Mouse (Mus musculus): Measurements from ENCODE around the gene Hdhd3.

- TF ChIP-seq CTCF (IDR thresholded peaks at IDR 0.05; ENCODE audit: low read depth): peak; percentile 78
- no peak for TF ChIP-seq EP300 (optimal IDR thresholded peaks at IDR 0.05)
Observed at GRCm38 (mm10) chr4:62454995-62455394, 48.3 kb downstream of the Hdhd3 start.
